ENCODE assay signal across 18 mouse cellular contexts in the genomic region with DNA sequence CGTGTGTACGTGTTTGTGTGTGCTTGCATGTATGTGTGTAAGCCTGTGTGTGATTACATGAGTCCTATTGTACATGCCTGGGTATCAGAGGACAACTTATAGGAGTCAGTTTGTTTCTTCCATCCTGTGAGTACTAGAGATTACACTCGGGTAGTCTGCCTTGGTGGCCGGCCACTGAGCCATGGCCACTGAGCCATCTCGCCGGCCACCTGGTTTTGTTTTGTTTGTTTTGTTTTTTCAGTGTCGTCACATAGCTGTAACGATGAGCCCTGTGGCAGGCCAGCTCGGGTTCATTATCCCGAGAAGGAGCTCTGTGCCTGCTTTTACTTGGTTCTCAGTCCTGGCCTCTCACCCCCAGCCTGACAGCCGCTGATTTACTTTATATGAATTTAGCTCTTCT. TPM values are rescaled to one million over a fixed set of nuclear protein-coding genes. Genes with fewer than 3 reads are reported as not detected.
"Had no signal": no experiment of that assay in that cellular context is flagged by ENCODE, and none has a peak within 500 bp of the region (broad histone marks: within the 10 kb centered on the region; RNA-seq: fewer than 3 reads in every experiment).

No protein-coding gene starts in this region.

- H3K4me1 ChIP-seq: lung, embryonic 15.5 days; megakaryocyte, embryonic 14.5 days; midbrain, embryonic 12.5 days; midbrain, embryonic 15.5 days; neural tube, embryonic 12.5 days; stomach, embryonic 15.5 days had no signal

- H3K27ac ChIP-seq: lung, embryonic 15.5 days; macrophage; midbrain, embryonic 12.5 days; midbrain, embryonic 15.5 days; neural tube, embryonic 12.5 days; stomach, embryonic 15.5 days; stomach, postnatal 0 days had no signal

- H3K27me3 ChIP-seq: lung, embryonic 15.5 days; megakaryocyte, embryonic 14.5 days; midbrain, embryonic 15.5 days; neural tube, embryonic 12.5 days; stomach, embryonic 15.5 days had no signal

- H3K36me3 ChIP-seq: lung, embryonic 15.5 days; midbrain, embryonic 12.5 days; midbrain, embryonic 15.5 days; neural tube, embryonic 12.5 days; stomach, embryonic 15.5 days had no signal

- H3K4me3 ChIP-seq: lung, embryonic 15.5 days; megakaryocyte, embryonic 14.5 days; midbrain, embryonic 12.5 days; midbrain, embryonic 15.5 days; neural tube, embryonic 12.5 days; stomach, embryonic 15.5 days had no signal

- H3K9me3 ChIP-seq: lung, embryonic 15.5 days; megakaryocyte, embryonic 14.5 days; midbrain, embryonic 12.5 days; midbrain, embryonic 15.5 days; neural tube, embryonic 12.5 days; stomach, embryonic 15.5 days had no signal

- H3K9ac ChIP-seq: liver, postnatal 0 days; lung, embryonic 15.5 days; midbrain, embryonic 12.5 days; midbrain, embryonic 15.5 days; neural tube, embryonic 12.5 days; stomach, embryonic 15.5 days had no signal

- DNase-seq: liver, postnatal 0 days; lung, adult 2 months; lung, postnatal 14 days; lung, postnatal 36 days; right cerebral cortex, postnatal 14 days; thymus, adult 2 months; thymus, postnatal 25 days; thymus, postnatal 4 days had no signal

- ATAC-seq: liver, postnatal 0 days; lung, postnatal 0 days; midbrain, embryonic 15.5 days had no signal

- H3K4me2 ChIP-seq: lung, embryonic 15.5 days; midbrain, embryonic 12.5 days; midbrain, embryonic 15.5 days; neural tube, embryonic 12.5 days; stomach, embryonic 15.5 days had no signal

RNA-seq across cellular contexts. Expression of a gene that starts 32.0 kb away (rescaled TPM):
- total RNA-seq: midbrain, postnatal 0 days had no signal
- polyA plus RNA-seq: lung, embryonic 15.5 days; stomach, postnatal 0 days; thymus, adult 2 months had no signal
